In the genomic region with DNA sequence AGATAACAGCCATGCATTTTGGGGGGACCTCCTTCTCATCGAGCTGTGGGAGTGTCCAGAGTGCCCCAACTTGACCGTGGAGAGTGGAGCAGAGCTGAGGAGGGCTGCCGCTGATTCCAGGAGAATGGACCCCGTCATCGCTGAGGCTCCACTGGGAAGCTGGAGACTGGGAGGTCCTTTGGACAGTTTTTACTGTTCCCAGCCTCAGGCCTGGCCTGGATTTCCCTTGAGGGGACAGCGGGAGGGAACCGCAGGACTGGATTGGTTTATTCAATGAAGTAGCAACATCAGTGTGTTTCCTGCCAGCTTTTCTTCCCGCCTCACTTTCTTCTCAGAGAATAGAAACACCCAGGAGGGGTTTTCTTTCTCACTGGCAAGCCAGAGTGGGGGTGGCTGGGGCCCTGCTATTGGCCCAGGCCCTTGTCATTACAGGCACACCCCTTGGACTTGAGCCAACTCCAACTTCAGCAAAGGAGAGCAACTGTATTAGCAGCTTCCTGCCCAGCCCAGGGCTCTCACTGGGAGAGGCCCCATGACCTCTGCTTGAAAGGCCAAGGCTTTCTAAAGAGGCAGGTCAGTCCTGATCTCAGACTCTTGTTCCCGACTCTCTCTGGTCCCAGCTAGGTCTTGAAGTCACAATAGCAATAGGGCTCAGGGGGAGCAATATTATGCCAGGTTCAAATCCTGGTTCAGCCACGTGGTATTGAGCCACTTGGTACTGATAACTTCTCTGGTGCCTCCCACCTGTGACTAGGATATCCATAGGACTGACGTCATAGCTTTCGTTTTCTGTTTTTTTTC, we compare ENCODE assay signal across 8 mouse cellular contexts. TPM values are rescaled to one million over a fixed set of nuclear protein-coding genes. Genes with fewer than 3 reads are reported as not detected.
DNase-seq lines count a peak whose midpoint lies in the region; ATAC-seq lines count a peak whose summit lies in the region.

No protein-coding gene starts in this region.

- ATAC-seq in megakaryocyte-erythroid progenitor cell, adult 5-6 weeks (replicated peaks; ENCODE audit: low FRiP score, low TSS enrichment, poor library complexity, severe bottlenecking), result peak; percentile 77

- peak; percentile 86 for DNase-seq in urinary bladder, postnatal 14 days (ENCODE audit: low spot score)
- no peak for DNase-seq in urinary bladder, postnatal 10 days (ENCODE audit: low spot score)
- DNase-seq in embryo, embryonic 9.5 days (ENCODE audit: extremely low spot score), result peak; percentile 67
- peak; percentile 100 for DNase-seq in heart, adult 11 months
- peak; percentile 90 for DNase-seq in kidney, adult 11 months
- peak; percentile 25 to 59 for DNase-seq in left cerebral cortex, postnatal 36 days (ENCODE audit: low spot score in 2 of 2)
- DNase-seq in right cerebral cortex, postnatal 25 days, result peak; percentile 62

- intact Hi-C loops in left cerebral cortex, postnatal 36 days (cut with DNase I), result no loop called here

RNA-seq across cellular contexts. Expression of a gene that starts 33.3 kb away (rescaled TPM):
- not detected for total RNA-seq in left cerebral cortex, postnatal 36 days (2021)
- total RNA-seq in megakaryocyte-erythroid progenitor cell, adult 5-6 weeks (2014; fragmentation: Nextera tagmentation), result not detected in 2 replicates
- not detected in 2 replicates for total RNA-seq in megakaryocyte-erythroid progenitor cell, adult 5-6 weeks (2017)
